Mouse (Mus musculus) adrenal gland, postnatal 36 days (tissue): ENCODE data around the gene AC124502.3. TPM values are rescaled to one million over a fixed set of nuclear protein-coding genes. Genes with fewer than 3 reads are reported as not detected.

Source experiments
- DNase-seq, 2 experiments: peaks; one replicate each; pipeline ENCODE4 v3.0.0; 2021; ENCODE audit warnings: mixed read lengths in 1 of 2
- total RNA-seq, 2 experiments: library from RNA; stranded (reverse); gene quantifications; 2 replicates each; pipeline ENCODE4 v1.2.3; 2021

Gene AC124502.3
- total RNA-seq, 2 experiments from 2014 or later, result 0.99 to 2.3 TPM

GRCm38 (mm10) chr19:5032686-5033085 is 6.0 kb upstream of the AC124502.3 start:
- DNase-seq, result no peak

GRCm38 (mm10) chr19:5036577-5036976 is 2.1 kb upstream of the AC124502.3 start:
- no peak for DNase-seq

GRCm38 (mm10) chr19:5037678-5038571 is 766 bp upstream of the AC124502.3 start:
- peak; percentile 79 to 82 for DNase-seq

- peak; percentile 22 to 31 for DNase-seq
Observed at GRCm38 (mm10) chr19:5039301-5040114, 817 bp downstream of the AC124502.3 start.

GRCm38 (mm10) chr19:5040862-5041523 is 2.3 kb downstream of the AC124502.3 start, which contains the start of gene Brms1:
Brms1 (plus strand) TSS chr19:5041354.
- DNase-seq, result peak; percentile 95

- no peak for DNase-seq
Observed at GRCm38 (mm10) chr19:5041588-5041987, 2.9 kb downstream of the AC124502.3 start.

GRCm38 (mm10) chr19:5045531-5045930 is 6.8 kb downstream of the AC124502.3 start:
- DNase-seq, result no peak

GRCm38 (mm10) chr19:5048138-5049056 is 9.7 kb downstream of the AC124502.3 start:
- DNase-seq, result no peak

- DNase-seq, result no peak
Observed at GRCm38 (mm10) chr19:5049325-5049724, 10.6 kb downstream of the AC124502.3 start.

- DNase-seq, result peak; percentile 69 to 71
Observed at GRCm38 (mm10) chr19:5050047-5050905, 11.6 kb downstream of the AC124502.3 start, which contains the start of gene Rin1. Rin1 (plus strand) TSS chr19:5050481.

- peak; percentile 48 to 55 for DNase-seq
Observed at GRCm38 (mm10) chr19:5051031-5051430, 12.3 kb downstream of the AC124502.3 start.

GRCm38 (mm10) chr19:5051515-5051914 is 12.8 kb downstream of the AC124502.3 start:
- DNase-seq, result no peak

GRCm38 (mm10) chr19:5052166-5052822 is 13.6 kb downstream of the AC124502.3 start:
- no peak for DNase-seq

GRCm38 (mm10) chr19:5052853-5053252 is 14.2 kb downstream of the AC124502.3 start:
- DNase-seq, result no peak

GRCm38 (mm10) chr19:5053909-5054308 is 15.2 kb downstream of the AC124502.3 start:
- DNase-seq, result peak; percentile 67 to 80

GRCm38 (mm10) chr19:5056251-5056650 is 17.6 kb downstream of the AC124502.3 start:
- no peak for DNase-seq

GRCm38 (mm10) chr19:5057876-5058775 is 19.4 kb downstream of the AC124502.3 start:
- DNase-seq, result no peak
